Mouse (Mus musculus) kidney, adult 2 months (tissue): Measurements from ENCODE around the gene Arl13a.

Source experiments
- CTCF ChIP-seq: fragments of 200-500 bp; conservative IDR thresholded peaks from 2 replicates; pipeline ENCODE4 v1.5.1; 2011; ENCODE audit warnings: low read depth, mild to moderate bottlenecking, control low read depth, low read length, moderate library complexity, mixed read lengths; ENCODE audit not compliant: insufficient read depth, insufficient read length
- POLR2A ChIP-seq: fragments of 200-500 bp; IDR thresholded peaks from one replicate; pipeline ENCODE4 v1.6.1; 2011; ENCODE audit warnings: low read depth, low read length, control low read depth

- TF ChIP-seq POLR2A (no peak), CTCF (no peak)
Observed at GRCm38 (mm10) chrX:134248202-134248601, 60.9 kb downstream of the Arl13a start.
